Mouse (Mus musculus) bone marrow, adult 2 months (tissue): ENCODE data around the gene Uba5.

Experiments used
- CTCF ChIP-seq: fragments of 200-500 bp; IDR thresholded peaks from 2 replicates; pipeline ENCODE4 v1.5.1; 2011; ENCODE audit warnings: low read length, control low read depth; ENCODE audit not compliant: control insufficient read depth, insufficient read depth
- POLR2A ChIP-seq: fragments of 200-500 bp; IDR thresholded peaks from 2 replicates; pipeline ENCODE4 v1.6.1; 2011; ENCODE audit warnings: low read depth, mild to moderate bottlenecking, control low read depth, low read length, borderline replicate concordance; ENCODE audit not compliant: control insufficient read depth

GRCm38 (mm10) chr9:104000601-104001000 lies 62.3 kb downstream of the Uba5 start:
- no peak for TF ChIP-seq CTCF
- no peak for TF ChIP-seq POLR2A
